8 mouse cellular contexts compared by ENCODE assay signal in genomic region chr6:32590979-32591758, GRCm38 (mm10). TPM values are rescaled to one million over a fixed set of nuclear protein-coding genes. Genes with fewer than 3 reads are reported as not detected.
A peak's percentile ranks its signal among the peaks of the same experiment; 100 is the strongest.
DNase-seq lines count a peak whose midpoint lies in the region; ATAC-seq and TF ChIP-seq lines count a peak whose summit lies in the region.

No protein-coding gene starts in this region.

- H3K4me2 ChIP-seq in liver, embryonic 13.5 days = no peak overlapping the region

- no peaks in the 10 kb centered on the region for H3K9me3 ChIP-seq in liver, embryonic 13.5 days (replicated peaks)

- H3K27me3 ChIP-seq in heart, adult 2 months (ENCODE audit: control insufficient read depth, insufficient read depth, low read length) = no peaks in the 10 kb centered on the region
- H3K27me3 ChIP-seq in liver, embryonic 13.5 days = peaks cover 69% of the 10 kb centered on the region

- peak; percentile 92 for TF ChIP-seq CTCF in heart, adult 2 months (IDR thresholded peaks at IDR 0.05)

- no peaks in the 10 kb centered on the region for H3K79me2 ChIP-seq in heart, adult 2 months (replicated peaks; ENCODE audit: control insufficient read depth, insufficient read depth, low read length)

- H3K9ac ChIP-seq in heart, adult 2 months (ENCODE audit: low read depth, low read length) = no peak overlapping the region
- H3K9ac ChIP-seq in liver, embryonic 13.5 days = no peak overlapping the region

- peak; percentile 89 for TF ChIP-seq EP300 in heart, adult 2 months (IDR thresholded peaks at IDR 0.05; ENCODE audit: insufficient read depth, low read depth, low read length)

- no peaks in the 10 kb centered on the region for H3K36me3 ChIP-seq in heart, adult 2 months (ENCODE audit: control insufficient read depth, insufficient read depth, low read length)
- no peaks in the 10 kb centered on the region for H3K36me3 ChIP-seq in liver, embryonic 13.5 days

- intact Hi-C loops in heart, adult 2 months (cut with DNase I) = loop anchor here (1.0 to 5.0 kb wide), 4 partner anchors 263 to 929 kb away; no protein-coding TSS in a partner anchor

- H3K4me1 ChIP-seq in heart, adult 2 months (ENCODE audit: control insufficient read depth, insufficient read depth, low read length) = peaks cover 2% of the 10 kb centered on the region; the same call in 1 of the 2 replicates
- peaks cover 5% of the 10 kb centered on the region; the same call in 1 of the 2 replicates for H3K4me1 ChIP-seq in liver, embryonic 13.5 days (replicated peaks)

- 29% methylated on average over 13 of the region's 13 CpGs for WGBS in heart, adult 2 months
- 29% methylated on average over 13 of the region's 13 CpGs for WGBS in liver, embryonic 13.5 days (ENCODE audit: insufficient replicate concordance)

- no peak for TF ChIP-seq POLR2A in heart, adult 2 months (IDR thresholded peaks at IDR 0.05; ENCODE audit: insufficient read depth, low read depth, low read length)

- peak; percentile 7 to 19 for DNase-seq in B cell, adult 2 months
- DNase-seq in R1 (ENCODE audit: low read depth, low spot score) = peak; percentile 76
- DNase-seq in cerebellum, postnatal 14 days = peak; percentile 90 to 92
- DNase-seq in heart, adult 2 months = peak; percentile 69 to 83
- peak; percentile 85 for DNase-seq in kidney, postnatal 4 days
- DNase-seq in liver, embryonic 13.5 days = peak; percentile 17
- peak; percentile 78 for DNase-seq in right cerebral cortex, postnatal 14 days

- ATAC-seq in liver, embryonic 13.5 days (ENCODE audit: low read depth) = no peak
- ATAC-seq in erythroid progenitor cell, adult 5-6 weeks (replicated peaks; ENCODE audit: low FRiP score, poor library complexity, severe bottlenecking) = no peak

- no peak overlapping the region for H3K27ac ChIP-seq in heart, adult 2 months
- H3K27ac ChIP-seq in liver, embryonic 13.5 days = no peak overlapping the region

- no peak overlapping the region for H3K4me3 ChIP-seq in heart, adult 2 months
- H3K4me3 ChIP-seq in liver, embryonic 13.5 days (replicated peaks) = no peak overlapping the region

RNA-seq across cellular contexts. Expression of gene Plxna4, which starts 3.2 kb away (rescaled TPM):
- total RNA-seq in heart, adult 2 months (2021) = 10 to 100 TPM; 11.7 to 14.1 TPM
- 3.7 and 5.6 TPM in 2 replicates for polyA plus RNA-seq in heart, adult 2 months (2012; rRNA removed)
- polyA plus RNA-seq in liver, embryonic 13.5 days (2015; fragmentation: Nextera tagmentation; extraction: Ambion mirVana) = 0.24 and 0.34 TPM in 2 replicates
- not detected in 2 replicates for total RNA-seq in erythroid progenitor cell, adult 5-6 weeks (2015; ENCODE audit: low replicate concordance)
- total RNA-seq in erythroid progenitor cell, adult 5-6 weeks (2017; ENCODE audit: low replicate concordance) = 0.13 TPM in 1 of 2 replicates, not detected in the other

Comparison
In these comparisons a context has a peak if more than half of its experiments do, and no peak if none do; other contexts are left out.
1. DNase-seq: peak in every context shown above with its lines; median percentile 91 in cerebellum, postnatal 14 days; 85 in kidney, postnatal 4 days; 78 in right cerebral cortex, postnatal 14 days; 76 in R1; 76 in heart, adult 2 months; 17 in liver, embryonic 13.5 days; 13 in B cell, adult 2 months.
2. RNA of gene Plxna4, which starts 3.2 kb away (total RNA-seq): 11.7 to 14.1 TPM in heart, adult 2 months; 0.13 TPM in erythroid progenitor cell, adult 5-6 weeks; every median in the first group is over 10 times any median in the second.